Mouse (Mus musculus) embryonic facial prominence, embryonic 13.5 days (tissue): ENCODE data around the gene Psmg3. TPM values are rescaled to one million over a fixed set of nuclear protein-coding genes. Genes with fewer than 3 reads are reported as not detected.

ENCODE experiments used
- ATAC-seq: fragments of 200-750 bp; cut with Nextera tagmentation; 2 replicates; pipeline ENCODE4 v1.8.0; 2017; ENCODE audit warnings: low read depth; ENCODE audit not compliant: insufficient number of reproducible peaks, insufficient read depth, low FRiP score, low TSS enrichment
- H3K27ac ChIP-seq: fragments of 300-500 bp; sonication (generic); 2 replicates; pipeline ENCODE4 v1.5.1; 2015; ENCODE audit warnings: moderate library complexity, mild to moderate bottlenecking, inconsistent platforms
- H3K27me3 ChIP-seq: fragments of 300-500 bp; sonication (generic); 2 replicates; pipeline ENCODE4 v1.6.1; 2015; ENCODE audit warnings: mild to moderate bottlenecking, inconsistent platforms
- H3K36me3 ChIP-seq: fragments of 300-500 bp; sonication (generic); 2 replicates; pipeline ENCODE4 v1.6.1; 2015; ENCODE audit warnings: mild to moderate bottlenecking, inconsistent platforms
- H3K4me1 ChIP-seq: fragments of 300-500 bp; sonication (generic); 2 replicates; pipeline ENCODE4 v1.6.1; 2015; ENCODE audit warnings: inconsistent platforms
- H3K4me2 ChIP-seq: fragments of 300-500 bp; sonication (generic); 2 replicates; pipeline ENCODE4 v1.6.1; 2015; ENCODE audit warnings: moderate library complexity, mild to moderate bottlenecking, inconsistent platforms
- H3K4me3 ChIP-seq: fragments of 300-500 bp; sonication (generic); 2 replicates; pipeline ENCODE4 v1.5.1; 2015; ENCODE audit warnings: mild to moderate bottlenecking, inconsistent platforms
- H3K9ac ChIP-seq: fragments of 300-500 bp; sonication (generic); 2 replicates; pipeline ENCODE4 v1.6.1; 2015; ENCODE audit warnings: mild to moderate bottlenecking, inconsistent platforms
- H3K9me3 ChIP-seq: fragments of 300-500 bp; sonication (generic); 2 replicates; pipeline ENCODE4 v1.6.1; 2016; ENCODE audit warnings: inconsistent platforms
- WGBS: fragments of 180-500 bp; shearing (Covaris S2); methylation state at CpG from one replicate; pipeline ENCODE4 v1.1.7; 2015; ENCODE audit warnings: mixed read lengths; 5-methylcytosine and 5-hydroxymethylcytosine counted together
- polyA plus RNA-seq: library from polyadenylated mRNA; unstranded; fragments of >200 nt; fragmentation: Nextera tagmentation; extraction: Ambion mirVana; gene quantifications from 2 replicates; pipeline ENCODE4 v1.2.1, GENCODE M21; 2015

Psmg3 gene
- polyA plus RNA-seq, 1 experiment from 2014 or later = 65.4 TPM

- peaks cover 12% of the 10 kb centered on the region for H3K4me1 ChIP-seq
- H3K9me3 ChIP-seq = no peaks in the 10 kb centered on the region
- H3K36me3 ChIP-seq = no peaks in the 10 kb centered on the region
- no peak overlapping the region for H3K9ac ChIP-seq
- H3K27ac ChIP-seq = no peak overlapping the region
- 77% methylated on average over 13 of the region's 13 CpGs for WGBS
- H3K4me2 ChIP-seq = no peak overlapping the region
- ATAC-seq = no peak
- no peaks in the 10 kb centered on the region for H3K27me3 ChIP-seq
- no peak overlapping the region for H3K4me3 ChIP-seq
Observed at GRCm38 (mm10) chr5:139829384-139829783, 2.7 kb upstream of the Psmg3 start.

GRCm38 (mm10) chr5:139827593-139827992 lies 908 bp upstream of the Psmg3 start:
- Histone ChIP-seq H3K9ac (no peak overlapping the region), H3K27ac (no peak overlapping the region), H3K36me3 (peaks cover 13% of the 10 kb centered on the region), H3K9me3 (no peaks in the 10 kb centered on the region), H3K4me1 (peaks cover 12% of the 10 kb centered on the region), H3K4me3 (no peak overlapping the region), H3K4me2 (no peak overlapping the region), H3K27me3 (no peaks in the 10 kb centered on the region)
- no peak for ATAC-seq
- 82% methylated on average over 1 of the region's 1 CpGs for WGBS

GRCm38 (mm10) chr5:139825947-139826346 lies 738 bp downstream of the Psmg3 start:
- H3K36me3 ChIP-seq = peaks cover 28% of the 10 kb centered on the region
- WGBS = 44% methylated on average over 11 of the region's 11 CpGs
- H3K9me3 ChIP-seq = no peaks in the 10 kb centered on the region
- peak overlapping the region; percentile 87 for H3K4me3 ChIP-seq
- H3K27ac ChIP-seq = peak overlapping the region; percentile 84; the same call in 1 of the 2 replicates
- no peaks in the 10 kb centered on the region for H3K27me3 ChIP-seq
- H3K4me1 ChIP-seq = peaks cover 12% of the 10 kb centered on the region
- H3K4me2 ChIP-seq = peak overlapping the region; percentile 97
- H3K9ac ChIP-seq = peak overlapping the region; percentile 87
- ATAC-seq = no peak

- Histone ChIP-seq H3K9ac (no peak overlapping the region), H3K9me3 (no peaks in the 10 kb centered on the region)
- no peak for ATAC-seq
Observed at GRCm38 (mm10) chr5:139824531-139824930, 2.2 kb downstream of the Psmg3 start.

GRCm38 (mm10) chr5:139821466-139822459 lies 4.9 kb downstream of the Psmg3 start:
- Histone ChIP-seq H3K36me3 (peaks cover 28% of the 10 kb centered on the region), H3K27me3 (no peaks in the 10 kb centered on the region), H3K9me3 (no peaks in the 10 kb centered on the region), H3K27ac (no peak overlapping the region), H3K4me2 (no peak overlapping the region), H3K4me1 (peaks cover 12% of the 10 kb centered on the region), H3K4me3 (no peak overlapping the region), H3K9ac (no peak overlapping the region)
- 69% methylated on average over 12 of the region's 12 CpGs for WGBS
- ATAC-seq = no peak

More at GRCm38 (mm10) chr5:139824531-139824930, 2.2 kb downstream of the Psmg3 start:
- H3K27ac ChIP-seq = no peak overlapping the region
- H3K4me3 ChIP-seq = no peak overlapping the region
- H3K4me2 ChIP-seq = no peak overlapping the region
- WGBS = 90% methylated on average over 10 of the region's 10 CpGs
- peaks cover 28% of the 10 kb centered on the region for H3K36me3 ChIP-seq
- peaks cover 12% of the 10 kb centered on the region for H3K4me1 ChIP-seq
- no peaks in the 10 kb centered on the region for H3K27me3 ChIP-seq

GRCm38 (mm10) chr5:139819538-139820181 lies 7.0 kb downstream of the Psmg3 start, which contains the start of gene Tmem184a:
Gene Tmem184a (minus strand): TSS chr5:139819917.
- Histone ChIP-seq H3K27me3 (peaks cover 9% of the 10 kb centered on the region), H3K4me2 (no peak within 1 kb of the TSS), H3K27ac (no peak within 1 kb of the TSS), H3K9ac (0 out of 2 replicates have a peak within 1 kb of the TSS, but pooled peaks have one; percentile 17), H3K4me1 (no peaks in the 10 kb centered on the region), H3K36me3 (peaks cover 28% of the 10 kb centered on the region), H3K9me3 (no peaks in the 10 kb centered on the region), H3K4me3 (no peak within 1 kb of the TSS)
- 88% methylated on average over 9 of the region's 9 CpGs for WGBS
- ATAC-seq = no peak

GRCm38 (mm10) chr5:139818801-139819200 lies 7.9 kb downstream of the Psmg3 start:
- 50% methylated on average over 4 of the region's 4 CpGs for WGBS
- Histone ChIP-seq H3K9ac (no peak overlapping the region), H3K27ac (no peak overlapping the region), H3K9me3 (no peaks in the 10 kb centered on the region), H3K4me3 (no peak overlapping the region), H3K4me2 (no peak overlapping the region), H3K27me3 (peaks cover 18% of the 10 kb centered on the region), H3K36me3 (peaks cover 27% of the 10 kb centered on the region), H3K4me1 (no peaks in the 10 kb centered on the region)
- no peak for ATAC-seq

GRCm38 (mm10) chr5:139818056-139818455 lies 8.6 kb downstream of the Psmg3 start:
- H3K36me3 ChIP-seq = peaks cover 20% of the 10 kb centered on the region
- ATAC-seq = no peak
- 76% methylated on average over 3 of the region's 3 CpGs for whole genome bisulfite sequencing

GRCm38 (mm10) chr5:139817292-139817691 lies 9.4 kb downstream of the Psmg3 start:
- no peaks in the 10 kb centered on the region for H3K4me1 ChIP-seq
- 3% methylated on average over 1 of the region's 1 CpGs for WGBS
- ATAC-seq = no peak

More at GRCm38 (mm10) chr5:139818056-139818455, 8.6 kb downstream of the Psmg3 start:
- Histone ChIP-seq H3K27me3 (peaks cover 25% of the 10 kb centered on the region), H3K4me3 (no peak overlapping the region), H3K4me2 (no peak overlapping the region), H3K9ac (no peak overlapping the region), H3K9me3 (no peaks in the 10 kb centered on the region), H3K27ac (no peak overlapping the region), H3K4me1 (no peaks in the 10 kb centered on the region)

GRCm38 (mm10) chr5:139816445-139816844 lies 10.2 kb downstream of the Psmg3 start:
- Histone ChIP-seq H3K27me3 (peaks cover 40% of the 10 kb centered on the region), H3K9ac (no peak overlapping the region), H3K27ac (no peak overlapping the region), H3K4me1 (no peaks in the 10 kb centered on the region), H3K36me3 (0 out of 2 replicates have a peak, but pooled peaks cover 4% of the 10 kb centered on the region), H3K9me3 (no peaks in the 10 kb centered on the region), H3K4me2 (no peak overlapping the region), H3K4me3 (no peak overlapping the region)
- no peak for ATAC-seq

More at GRCm38 (mm10) chr5:139817292-139817691, 9.4 kb downstream of the Psmg3 start:
- Histone ChIP-seq H3K4me3 (no peak overlapping the region), H3K27ac (no peak overlapping the region), H3K9me3 (no peaks in the 10 kb centered on the region), H3K4me2 (no peak overlapping the region), H3K27me3 (peaks cover 33% of the 10 kb centered on the region), H3K9ac (no peak overlapping the region), H3K36me3 (peaks cover 12% of the 10 kb centered on the region)

- H3K36me3 ChIP-seq = no peaks in the 10 kb centered on the region
- ATAC-seq = no peak
- H3K9me3 ChIP-seq = no peaks in the 10 kb centered on the region
- peaks cover 40% of the 10 kb centered on the region for H3K27me3 ChIP-seq
- no peak overlapping the region for H3K27ac ChIP-seq
- no peaks in the 10 kb centered on the region for H3K4me1 ChIP-seq
- no peak overlapping the region for H3K9ac ChIP-seq
- no peak overlapping the region for H3K4me3 ChIP-seq
- whole genome bisulfite sequencing = 86% methylated on average over 6 of the region's 6 CpGs
- H3K4me2 ChIP-seq = no peak overlapping the region
Observed at GRCm38 (mm10) chr5:139815964-139816363, 10.7 kb downstream of the Psmg3 start.
